Mouse (Mus musculus) limb, embryonic 14.5 days (tissue): ENCODE data around the gene Sgf29. TPM values are rescaled to one million over a fixed set of nuclear protein-coding genes. Genes with fewer than 3 reads are reported as not detected.

Source experiments
- ATAC-seq: fragments of 200-750 bp; cut with Nextera tagmentation; 2 replicates; pipeline ENCODE4 v1.8.0; 2017; ENCODE audit warnings: low read depth, moderate number of reproducible peaks, moderate TSS enrichment; ENCODE audit not compliant: low FRiP score
- DNase-seq: peaks from one replicate; pipeline ENCODE4 v3.0.0-alpha.2; 2015; ENCODE audit warnings: low spot score
- H3K27ac ChIP-seq: fragments of 300-500 bp; sonication (generic); replicated peaks from 2 replicates; pipeline ENCODE4 v1.5.1; 2014; ENCODE audit warnings: low read depth, mild to moderate bottlenecking, low read length, moderate library complexity, mixed read lengths
- H3K27me3 ChIP-seq: fragments of 300-500 bp; sonication (generic); 2 replicates; pipeline ENCODE4 v1.6.1; 2014; ENCODE audit warnings: low read length, mixed read lengths; ENCODE audit not compliant: control insufficient read depth, insufficient read depth
- H3K36me3 ChIP-seq: fragments of 300-500 bp; sonication (generic); 2 replicates; pipeline ENCODE4 v1.6.1; 2014; ENCODE audit warnings: mild to moderate bottlenecking, low read length, moderate library complexity, mixed read lengths; ENCODE audit not compliant: control insufficient read depth, insufficient read depth
- H3K4me1 ChIP-seq: fragments of 300-500 bp; sonication (generic); 2 replicates; pipeline ENCODE4 v1.6.1; 2014; ENCODE audit warnings: antibody characterized with exemption, low read length, mixed read lengths; ENCODE audit not compliant: control insufficient read depth, insufficient read depth
- H3K4me2 ChIP-seq: fragments of 300-500 bp; sonication (generic); replicated peaks from 2 replicates; pipeline ENCODE4 v1.6.1; 2014; ENCODE audit warnings: low read depth, mild to moderate bottlenecking, low read length, moderate library complexity; ENCODE audit not compliant: severe bottlenecking
- H3K4me3 ChIP-seq: fragments of 300-500 bp; sonication (generic); replicated peaks from 2 replicates; pipeline ENCODE4 v1.5.1; 2014; ENCODE audit warnings: low read length
- H3K9ac ChIP-seq: fragments of 300-500 bp; sonication (generic); 2 replicates; pipeline ENCODE4 v1.6.1; 2014; ENCODE audit warnings: mild to moderate bottlenecking, low read depth, low read length, moderate library complexity; ENCODE audit not compliant: severe bottlenecking
- H3K9me3 ChIP-seq: fragments of 300-500 bp; sonication (generic); 2 replicates; pipeline ENCODE4 v1.6.1; 2016; ENCODE audit warnings: low read length; ENCODE audit not compliant: control insufficient read depth
- POLR2A ChIP-seq: fragments of 200-500 bp; IDR thresholded peaks from 2 replicates; pipeline ENCODE4 v1.8.0; 2012; ENCODE audit warnings: inconsistent platforms, mild to moderate bottlenecking, moderate library complexity, borderline replicate concordance; ENCODE audit not compliant: insufficient read depth, insufficient read length; ENCODE audit errors: extremely low read depth
- WGBS: fragments of 180-500 bp; shearing (Covaris S2); extraction: QIAGEN DNeasy Blood & Tissue Kit; methylation state at CpG from one replicate; pipeline ENCODE4 v1.1.7; 2014; 5-methylcytosine and 5-hydroxymethylcytosine counted together
- polyA plus RNA-seq, 2 experiments: library from polyadenylated mRNA; depleted of rRNA in 1 of 2; stranded (reverse) in 1 of 2; unstranded in 1 of 2; fragments of >200 nt; fragmentation: Nextera tagmentation in 1 of 2; extraction: Ambion mirVana in 1 of 2; gene quantifications; 2 replicates each; pipeline versions ENCODE4 v1.2.1 to v1.2.3; 2012 to 2014

Gene Sgf29
- polyA plus RNA-seq, 2 experiments: 49.8 to 56.0 TPM

GRCm38 (mm10) chr7:126644345-126644744 is 4.8 kb upstream of the Sgf29 start:
- H3K27me3 ChIP-seq: no peaks in the 10 kb centered on the region
- H3K9me3 ChIP-seq: no peaks in the 10 kb centered on the region
- H3K36me3 ChIP-seq: no peaks in the 10 kb centered on the region
- DNase-seq (no peak), ATAC-seq (no peak)
- no peak overlapping the region for H3K4me2 ChIP-seq
- no peak for TF ChIP-seq POLR2A
- no peak overlapping the region for H3K9ac ChIP-seq
- H3K27ac ChIP-seq: no peak overlapping the region
- 63% methylated on average over 3 of the region's 3 CpGs for WGBS
- 0 out of 2 replicates have a peak, but pooled peaks cover 2% of the 10 kb centered on the region for H3K4me1 ChIP-seq
- H3K4me3 ChIP-seq: no peak overlapping the region

GRCm38 (mm10) chr7:126644914-126645313 is 4.2 kb upstream of the Sgf29 start:
- Histone ChIP-seq H3K27me3 (no peaks in the 10 kb centered on the region), H3K4me1 (0 out of 2 replicates have a peak, but pooled peaks cover 2% of the 10 kb centered on the region), H3K4me2 (no peak overlapping the region), H3K9me3 (no peaks in the 10 kb centered on the region), H3K4me3 (no peak overlapping the region), H3K9ac (no peak overlapping the region), H3K36me3 (no peaks in the 10 kb centered on the region), H3K27ac (no peak overlapping the region)
- DNase-seq: no peak
- no peak for TF ChIP-seq POLR2A
- ATAC-seq: no peak

- WGBS: 42% methylated on average over 5 of the region's 5 CpGs
- Histone ChIP-seq H3K27ac (no peak overlapping the region), H3K4me1 (0 out of 2 replicates have a peak, but pooled peaks cover 2% of the 10 kb centered on the region), H3K4me2 (no peak overlapping the region), H3K27me3 (no peaks in the 10 kb centered on the region), H3K9ac (no peak overlapping the region), H3K9me3 (no peaks in the 10 kb centered on the region), H3K4me3 (no peak overlapping the region), H3K36me3 (no peaks in the 10 kb centered on the region)
- no peak for ATAC-seq
- TF ChIP-seq POLR2A: no peak
- no peak for DNase-seq
Observed at GRCm38 (mm10) chr7:126645708-126646107, 3.4 kb upstream of the Sgf29 start.

GRCm38 (mm10) chr7:126648486-126648885 is 623 bp upstream of the Sgf29 start:
- H3K4me1 ChIP-seq: 0 out of 2 replicates have a peak, but pooled peaks cover 2% of the 10 kb centered on the region
- H3K4me3 ChIP-seq: peak overlapping the region; percentile 59; the same call in 1 of the 2 replicates
- H3K9ac ChIP-seq: no peak overlapping the region
- H3K27me3 ChIP-seq: no peaks in the 10 kb centered on the region
- H3K36me3 ChIP-seq: no peaks in the 10 kb centered on the region
- TF ChIP-seq POLR2A: no peak
- ATAC-seq (no peak), DNase-seq (no peak)
- H3K9me3 ChIP-seq: no peaks in the 10 kb centered on the region
- H3K4me2 ChIP-seq: peak overlapping the region; percentile 75; the same call in 1 of the 2 replicates
- H3K27ac ChIP-seq: no peak overlapping the region
- WGBS: 76% methylated on average over 4 of the region's 4 CpGs

GRCm38 (mm10) chr7:126650852-126651251 is 1.7 kb downstream of the Sgf29 start:
- DNase-seq (no peak), ATAC-seq (no peak)
- 75% methylated on average over 2 of the region's 2 CpGs for WGBS
- H3K27ac ChIP-seq: no peak overlapping the region
- 0 out of 2 replicates have a peak, but pooled peaks cover 2% of the 10 kb centered on the region for H3K4me1 ChIP-seq
- no peak overlapping the region for H3K9ac ChIP-seq
- TF ChIP-seq POLR2A: no peak
- H3K4me2 ChIP-seq: no peak overlapping the region
- no peak overlapping the region for H3K4me3 ChIP-seq
- no peaks in the 10 kb centered on the region for H3K36me3 ChIP-seq
- H3K9me3 ChIP-seq: no peaks in the 10 kb centered on the region
- H3K27me3 ChIP-seq: no peaks in the 10 kb centered on the region

- H3K27ac ChIP-seq: no peak overlapping the region
- H3K4me1 ChIP-seq: no peaks in the 10 kb centered on the region
- H3K27me3 ChIP-seq: no peaks in the 10 kb centered on the region
- no peak for DNase-seq
- no peak for TF ChIP-seq POLR2A
- H3K4me3 ChIP-seq: no peak overlapping the region
- no peak for ATAC-seq
- H3K9me3 ChIP-seq: no peaks in the 10 kb centered on the region
- no peak overlapping the region for H3K4me2 ChIP-seq
- 76% methylated on average over 2 of the region's 2 CpGs for WGBS
- no peaks in the 10 kb centered on the region for H3K36me3 ChIP-seq
- H3K9ac ChIP-seq: no peak overlapping the region
Observed at GRCm38 (mm10) chr7:126653991-126654390, 4.9 kb downstream of the Sgf29 start.
